Mouse (Mus musculus): ENCODE measurements around the gene Msto1. TPM values are rescaled to one million over a fixed set of nuclear protein-coding genes. Genes with fewer than 3 reads are reported as not detected.
"Not testable (repeated sequence)": the region's sequence is repeated elsewhere in the genome, so short reads cannot be mapped to it uniquely, and the experiment has no call there.

The Msto1 gene
- polyA plus RNA-seq (2012; rRNA removed) (49.9 and 57.8 TPM in 2 replicates), polyA plus RNA-seq (2014; fragmentation: Nextera tagmentation; extraction: Ambion mirVana) (43.0 and 47.0 TPM in 2 replicates)

- Histone ChIP-seq H3K4me3 (replicated peaks; ENCODE audit: low read length) (peak within 1 kb of the TSS; percentile 76), H3K9ac (ENCODE audit: low read depth, low read length, severe bottlenecking) (peak within 1 kb of the TSS; percentile 76), H3K4me1 (ENCODE audit: control insufficient read depth, insufficient read depth, low read length) (no peaks in the 10 kb centered on the region), H3K4me2 (replicated peaks; ENCODE audit: low read depth, low read length, severe bottlenecking) (peak within 1 kb of the TSS; percentile 84), H3K36me3 (ENCODE audit: control insufficient read depth, insufficient read depth, low read length) (peaks cover 38% of the 10 kb centered on the region), H3K9me3 (ENCODE audit: control insufficient read depth, low read length) (no peaks in the 10 kb centered on the region), H3K27me3 (ENCODE audit: control insufficient read depth, insufficient read depth, low read length) (no peaks in the 10 kb centered on the region), H3K27ac (replicated peaks; ENCODE audit: low read depth, low read length) (peak within 1 kb of the TSS; percentile 59)
- ATAC-seq (ENCODE audit: low FRiP score, low read depth) (peak; percentile 96), DNase-seq (ENCODE audit: low spot score) (peak; percentile 92)
- under 1% methylated on average over 52 of the region's 62 CpGs for WGBS
- TF ChIP-seq POLR2A (IDR thresholded peaks at IDR 0.05; ENCODE audit: borderline replicate concordance, extremely low read depth, insufficient read depth, insufficient read length): 0 out of 2 replicates have a peak, but pooled peaks have one; percentile 65
Observed at GRCm38 (mm10) chr3:88913511-88914383, at the start of gene Msto1. Msto1 (minus strand) TSS chr3:88913999.

GRCm38 (mm10) chr3:88963211-88963610 is 49.4 kb upstream of the Msto1 start:
- not testable (repeated sequence) for H3K4me2 ChIP-seq (replicated peaks; ENCODE audit: low read depth, low read length, severe bottlenecking); H3K27ac ChIP-seq (replicated peaks; ENCODE audit: low read depth, low read length); H3K9ac ChIP-seq (ENCODE audit: low read depth, low read length, severe bottlenecking); DNase-seq (ENCODE audit: low spot score); H3K4me3 ChIP-seq (replicated peaks; ENCODE audit: low read length); ATAC-seq (ENCODE audit: low FRiP score, low read depth); H3K9me3 ChIP-seq (ENCODE audit: control insufficient read depth, low read length); H3K27me3 ChIP-seq (ENCODE audit: control insufficient read depth, insufficient read depth, low read length); H3K4me1 ChIP-seq (ENCODE audit: control insufficient read depth, insufficient read depth, low read length)
- H3K36me3 ChIP-seq (ENCODE audit: control insufficient read depth, insufficient read depth, low read length): peaks cover 14% of the 10 kb centered on the region

GRCm38 (mm10) chr3:88953736-88954135 is 39.9 kb upstream of the Msto1 start:
- ATAC-seq (ENCODE audit: low FRiP score, low read depth) (no peak), DNase-seq (ENCODE audit: low spot score) (no peak)
- no peak overlapping the region for H3K27ac ChIP-seq (replicated peaks; ENCODE audit: low read depth, low read length)
- no peak overlapping the region for H3K4me2 ChIP-seq (replicated peaks; ENCODE audit: low read depth, low read length, severe bottlenecking)
- no peaks in the 10 kb centered on the region for H3K36me3 ChIP-seq (ENCODE audit: control insufficient read depth, insufficient read depth, low read length)
- no peak overlapping the region for H3K4me3 ChIP-seq (replicated peaks; ENCODE audit: low read length)
- H3K9ac ChIP-seq (ENCODE audit: low read depth, low read length, severe bottlenecking): no peak overlapping the region
- no peaks in the 10 kb centered on the region for H3K9me3 ChIP-seq (ENCODE audit: control insufficient read depth, low read length)
- H3K4me1 ChIP-seq (ENCODE audit: control insufficient read depth, insufficient read depth, low read length): peaks cover 7% of the 10 kb centered on the region
- no peak for TF ChIP-seq POLR2A (IDR thresholded peaks at IDR 0.05; ENCODE audit: borderline replicate concordance, extremely low read depth, insufficient read depth, insufficient read length)
- H3K27me3 ChIP-seq (ENCODE audit: control insufficient read depth, insufficient read depth, low read length): no peaks in the 10 kb centered on the region

GRCm38 (mm10) chr3:88953246-88953645 is 39.4 kb upstream of the Msto1 start:
- no peaks in the 10 kb centered on the region for H3K27me3 ChIP-seq (ENCODE audit: control insufficient read depth, insufficient read depth, low read length)
- no peak for DNase-seq (ENCODE audit: low spot score)
- no peak overlapping the region for H3K4me3 ChIP-seq (replicated peaks; ENCODE audit: low read length)
- no peak for ATAC-seq (ENCODE audit: low FRiP score, low read depth)
- H3K9me3 ChIP-seq (ENCODE audit: control insufficient read depth, low read length): no peaks in the 10 kb centered on the region
- no peak overlapping the region for H3K4me2 ChIP-seq (replicated peaks; ENCODE audit: low read depth, low read length, severe bottlenecking)
- H3K9ac ChIP-seq (ENCODE audit: low read depth, low read length, severe bottlenecking): no peak overlapping the region
- WGBS: 84% methylated on average over 4 of the region's 4 CpGs
- no peak for TF ChIP-seq POLR2A (IDR thresholded peaks at IDR 0.05; ENCODE audit: borderline replicate concordance, extremely low read depth, insufficient read depth, insufficient read length)
- no peaks in the 10 kb centered on the region for H3K36me3 ChIP-seq (ENCODE audit: control insufficient read depth, insufficient read depth, low read length)
- H3K27ac ChIP-seq (replicated peaks; ENCODE audit: low read depth, low read length): no peak overlapping the region
- peaks cover 12% of the 10 kb centered on the region for H3K4me1 ChIP-seq (ENCODE audit: control insufficient read depth, insufficient read depth, low read length)

GRCm38 (mm10) chr3:88951327-88951800 is 37.6 kb upstream of the Msto1 start:
- Histone ChIP-seq H3K9ac (ENCODE audit: low read depth, low read length, severe bottlenecking) (peak overlapping the region; percentile 96), H3K9me3 (ENCODE audit: control insufficient read depth, low read length) (no peaks in the 10 kb centered on the region), H3K4me3 (replicated peaks; ENCODE audit: low read length) (peak overlapping the region; percentile 86), H3K36me3 (ENCODE audit: control insufficient read depth, insufficient read depth, low read length) (no peaks in the 10 kb centered on the region), H3K27ac (replicated peaks; ENCODE audit: low read depth, low read length) (peak overlapping the region; percentile 99), H3K27me3 (ENCODE audit: control insufficient read depth, insufficient read depth, low read length) (no peaks in the 10 kb centered on the region), H3K4me2 (replicated peaks; ENCODE audit: low read depth, low read length, severe bottlenecking) (peak overlapping the region; percentile 71), H3K4me1 (ENCODE audit: control insufficient read depth, insufficient read depth, low read length) (peaks cover 16% of the 10 kb centered on the region)
- no peak for TF ChIP-seq POLR2A (IDR thresholded peaks at IDR 0.05; ENCODE audit: borderline replicate concordance, extremely low read depth, insufficient read depth, insufficient read length)
- under 1% methylated on average over 5 of the region's 5 CpGs for WGBS
- ATAC-seq (ENCODE audit: low FRiP score, low read depth): no peak
- no peak for DNase-seq (ENCODE audit: low spot score)
